Mouse (Mus musculus): ENCODE measurements around the gene Slc5a3. TPM values are rescaled to one million over a fixed set of nuclear protein-coding genes. Genes with fewer than 3 reads are reported as not detected.

Slc5a3 gene
- polyA plus RNA-seq (2015; fragmentation: Nextera tagmentation; extraction: Ambion mirVana), result 7.5 and 9.0 TPM in 2 replicates

DNA sequence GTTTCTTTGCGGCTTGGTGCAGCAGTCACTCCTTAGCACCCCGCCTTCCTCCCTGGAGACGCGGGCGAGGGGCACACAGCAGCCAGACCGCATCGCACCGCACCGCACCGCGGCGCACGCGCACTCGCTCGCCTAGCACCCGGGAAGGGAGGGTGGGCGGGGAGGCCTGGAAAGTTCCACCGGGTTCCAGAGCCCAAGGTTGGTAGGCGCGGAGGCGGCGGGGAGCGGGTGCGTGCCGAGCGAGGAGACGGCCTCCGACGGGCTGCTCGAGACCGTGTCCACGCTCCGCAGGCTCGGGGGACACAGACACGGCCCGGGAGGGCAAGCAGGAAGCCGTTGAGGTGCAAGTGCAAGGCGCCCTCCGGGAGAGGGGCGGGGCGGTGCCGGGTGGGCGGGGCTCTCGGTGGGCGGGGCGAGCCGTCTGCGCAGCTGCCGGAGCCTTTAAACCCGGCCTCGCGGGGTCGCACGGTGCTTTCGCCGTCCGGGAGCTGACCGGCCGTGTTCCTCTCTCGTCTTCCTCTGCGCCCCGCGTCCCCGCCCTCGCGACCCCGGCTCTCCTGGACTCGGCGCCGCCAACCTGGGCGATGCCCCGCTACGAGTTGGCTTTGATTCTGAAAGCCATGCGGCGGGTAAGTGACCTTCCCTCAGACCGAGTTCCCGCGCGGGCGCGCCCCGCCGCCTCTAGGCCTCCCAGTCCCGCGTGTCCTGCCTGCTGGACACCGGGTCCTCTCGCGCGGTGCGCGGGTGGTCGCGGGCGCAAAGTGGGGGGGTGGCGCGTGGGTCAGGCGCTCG, at the start of gene Slc5a3, which contains the start of the genes Mrps6 and Gm49711:
Gene Slc5a3, plus strand, starts transcription at position 471 of the 792 bp plus-strand sequence.
Gene Mrps6, plus strand, starts transcription at position 419 of the 792 bp plus-strand sequence.
Gene Gm49711, plus strand, starts transcription at position 465 of the 792 bp plus-strand sequence.
- WGBS, result 1% methylated on average over 93 of the region's 99 CpGs
- peaks cover 19% of the 10 kb centered on the region for H3K36me3 ChIP-seq
- H3K27ac ChIP-seq, result peak within 1 kb of the TSS; percentile 69; the same call in 1 of the 2 replicates

GRCm38 (mm10) chr16:92009586-92009985, 48.5 kb upstream of the Slc5a3 start:
- ATAC-seq (ENCODE audit: low FRiP score, low read depth), result no peak
- H3K27me3 ChIP-seq, result no peaks in the 10 kb centered on the region
- H3K4me2 ChIP-seq (replicated peaks), result no peak overlapping the region
- no peaks in the 10 kb centered on the region for H3K9me3 ChIP-seq
- H3K36me3 ChIP-seq, result no peaks in the 10 kb centered on the region
- no peak overlapping the region for H3K27ac ChIP-seq
- no peak overlapping the region for H3K9ac ChIP-seq
- no peaks in the 10 kb centered on the region for H3K4me1 ChIP-seq
- H3K4me3 ChIP-seq, result no peak overlapping the region
- WGBS, result 81% methylated on average over 2 of the region's 2 CpGs

More for the DNA sequence above, at the start of gene Slc5a3, which contains the start of the genes Mrps6 and Gm49711:
- Histone ChIP-seq H3K9me3 (peaks cover 14% of the 10 kb centered on the region), H3K27me3 (no peaks in the 10 kb centered on the region), H3K4me1 (peaks cover 22% of the 10 kb centered on the region), H3K4me2 (replicated peaks) (peak within 1 kb of the TSS; percentile 87), H3K9ac (peak within 1 kb of the TSS; percentile 82), H3K4me3 (peak within 1 kb of the TSS; percentile 92)
- ATAC-seq (ENCODE audit: low FRiP score, low read depth), result peak; percentile 92

GRCm38 (mm10) chr16:92016792-92017191, 41.3 kb upstream of the Slc5a3 start:
- no peak for ATAC-seq (ENCODE audit: low FRiP score, low read depth)
- Histone ChIP-seq H3K27me3 (no peaks in the 10 kb centered on the region), H3K9me3 (peaks cover 3% of the 10 kb centered on the region; the same call in 1 of the 2 replicates), H3K27ac (no peak overlapping the region), H3K9ac (no peak overlapping the region), H3K4me2 (replicated peaks) (no peak overlapping the region), H3K36me3 (no peaks in the 10 kb centered on the region), H3K4me1 (peaks cover 6% of the 10 kb centered on the region; the same call in 1 of the 2 replicates), H3K4me3 (no peak overlapping the region)
- 79% methylated on average over 8 of the region's 8 CpGs for WGBS

DNA sequence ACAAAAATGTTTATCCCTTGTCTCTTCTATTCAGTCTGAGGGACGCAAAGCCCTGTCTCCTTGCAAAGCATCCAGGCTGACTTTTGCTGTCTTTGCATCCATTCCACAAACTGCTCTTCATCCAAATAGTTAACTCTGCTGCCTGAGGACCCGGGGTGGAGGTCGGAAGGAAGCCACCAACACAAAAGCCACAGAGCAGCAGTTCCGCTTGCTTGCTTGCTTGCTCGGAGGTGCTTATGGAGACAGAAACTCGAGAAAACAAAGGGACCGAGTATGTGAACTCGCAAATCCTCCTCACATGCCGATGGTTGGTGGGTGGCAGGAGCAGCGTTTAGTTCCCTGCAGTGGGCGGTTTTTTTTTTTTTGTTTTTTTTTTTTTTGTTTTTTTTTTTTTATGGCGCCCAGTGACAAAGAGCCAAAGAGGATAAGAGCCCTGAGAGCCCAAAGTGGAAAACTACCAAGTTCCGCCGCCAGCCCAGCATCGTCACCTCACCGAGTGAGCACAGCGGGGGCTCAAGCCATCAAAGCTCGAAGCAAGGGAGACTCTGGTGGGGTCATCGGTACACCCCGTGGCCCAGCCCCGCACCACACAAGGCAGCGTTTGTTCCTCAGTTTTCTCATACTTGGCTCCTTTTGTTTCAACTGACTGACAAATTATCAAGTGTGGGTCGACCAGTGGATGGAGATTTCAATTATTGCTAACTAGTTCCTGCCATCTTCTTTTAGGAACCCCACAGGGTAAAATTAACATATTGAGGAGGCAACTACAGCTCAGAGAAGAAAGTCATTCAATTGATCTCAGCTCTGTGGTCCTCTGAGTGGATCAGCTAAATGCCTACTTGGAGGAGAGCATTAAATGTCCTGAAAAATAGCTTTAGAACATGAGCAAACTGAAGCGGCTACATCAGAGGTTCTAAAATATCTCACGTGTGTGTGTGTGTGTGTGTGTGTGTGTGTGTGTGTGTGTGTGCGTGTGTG, 38.7 kb upstream of the Slc5a3 start:
- H3K27me3 ChIP-seq, result no peaks in the 10 kb centered on the region
- peak overlapping the region; percentile 62 for H3K4me2 ChIP-seq (replicated peaks)
- H3K4me1 ChIP-seq, result peaks cover 6% of the 10 kb centered on the region; the same call in 1 of the 2 replicates
- peak; percentile 44; the same call in 1 of the 2 replicates for ATAC-seq (ENCODE audit: low FRiP score, low read depth)
- H3K36me3 ChIP-seq, result no peaks in the 10 kb centered on the region
- peak overlapping the region; percentile 62 for H3K9ac ChIP-seq
- 8% methylated on average over 26 of the region's 26 CpGs for WGBS
- peak overlapping the region; percentile 15; the same call in 1 of the 2 replicates for H3K27ac ChIP-seq
- H3K9me3 ChIP-seq, result peaks cover 3% of the 10 kb centered on the region; the same call in 1 of the 2 replicates
- peak overlapping the region; percentile 39 for H3K4me3 ChIP-seq

DNA sequence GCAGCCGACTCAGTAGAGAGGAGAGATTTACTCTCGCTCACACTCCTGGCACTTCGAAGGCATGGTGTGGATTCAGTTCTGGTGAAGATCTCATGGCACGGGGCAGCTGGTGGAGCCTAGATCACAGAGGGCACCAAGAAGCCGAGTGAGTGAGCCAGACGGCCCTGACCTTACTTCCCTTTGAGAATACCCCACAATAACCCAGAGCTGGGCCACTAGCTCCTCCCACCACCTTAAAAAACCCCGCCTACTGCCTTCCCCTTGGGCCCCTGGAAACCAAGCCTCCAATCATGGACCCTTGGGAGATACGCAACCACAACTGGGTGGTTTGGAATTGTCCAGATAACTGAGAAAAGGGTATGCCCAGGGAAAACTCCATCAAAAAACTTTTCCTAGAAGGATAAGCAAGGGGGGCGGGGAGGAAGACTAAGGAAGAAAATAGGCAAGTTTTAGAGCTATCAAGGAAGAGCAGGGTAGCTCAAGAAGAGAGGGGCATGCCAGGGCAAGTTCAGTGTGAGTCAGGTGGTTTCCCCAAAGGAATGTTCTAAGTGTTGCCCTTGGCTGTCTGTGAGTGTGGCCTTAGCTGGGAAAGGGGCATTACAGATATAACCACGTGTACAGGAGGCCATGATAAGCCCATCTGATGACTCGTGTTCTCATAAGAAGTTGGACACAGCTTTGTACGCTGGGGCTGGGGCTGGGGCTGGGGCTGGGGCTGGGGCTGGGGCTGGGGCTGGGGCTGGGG, 36.3 kb upstream of the Slc5a3 start:
- Histone ChIP-seq H3K9me3 (peaks cover 3% of the 10 kb centered on the region; the same call in 1 of the 2 replicates), H3K27ac (no peak overlapping the region), H3K4me2 (replicated peaks) (no peak overlapping the region), H3K27me3 (no peaks in the 10 kb centered on the region), H3K9ac (no peak overlapping the region), H3K36me3 (no peaks in the 10 kb centered on the region), H3K4me1 (peaks cover 6% of the 10 kb centered on the region; the same call in 1 of the 2 replicates), H3K4me3 (no peak overlapping the region)
- no peak for ATAC-seq (ENCODE audit: low FRiP score, low read depth)
- WGBS, result 85% methylated on average over 12 of the region's 12 CpGs

DNA sequence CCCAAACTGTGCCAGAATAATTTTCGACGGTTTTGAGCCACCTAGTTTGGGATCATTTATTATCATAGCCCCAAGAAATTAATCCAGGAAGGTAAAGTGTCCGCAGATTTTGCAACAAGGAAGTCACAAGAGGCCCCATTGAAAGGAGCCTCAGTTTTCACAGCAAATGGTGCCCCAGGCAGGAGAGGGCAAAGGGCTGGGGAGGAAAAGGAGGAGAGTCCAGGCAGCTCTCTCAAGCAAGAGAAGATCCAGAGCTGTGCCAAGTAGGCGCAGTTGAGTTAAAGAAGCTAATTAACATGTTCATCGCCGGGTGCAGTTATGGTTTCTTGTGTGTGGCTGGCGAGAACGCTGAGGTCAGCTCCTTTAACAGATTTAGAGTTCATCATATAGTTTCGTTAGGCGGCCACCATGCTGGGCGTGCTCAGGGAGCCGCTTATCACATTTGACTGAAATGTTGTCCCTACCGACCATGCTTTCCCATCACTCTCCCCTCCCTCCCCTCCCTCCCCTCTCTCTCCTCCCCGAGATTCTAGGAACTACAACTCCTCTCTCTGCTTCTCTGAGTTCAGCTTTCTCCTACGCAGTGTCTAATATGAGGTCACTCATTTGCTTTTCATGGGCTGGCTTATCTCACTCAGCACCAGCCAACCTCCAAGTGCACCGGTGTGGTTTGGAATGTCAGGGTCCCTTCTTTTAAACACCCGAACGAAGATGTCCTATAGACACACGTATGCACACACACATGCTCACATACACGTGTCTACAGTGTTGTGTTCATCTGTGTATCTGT, 35.4 kb upstream of the Slc5a3 start:
- Histone ChIP-seq H3K9me3 (peaks cover 2% of the 10 kb centered on the region; the same call in 1 of the 2 replicates), H3K27ac (no peak overlapping the region), H3K4me1 (peaks cover 6% of the 10 kb centered on the region; the same call in 1 of the 2 replicates), H3K9ac (no peak overlapping the region), H3K4me3 (no peak overlapping the region), H3K36me3 (no peaks in the 10 kb centered on the region), H3K27me3 (no peaks in the 10 kb centered on the region), H3K4me2 (replicated peaks) (no peak overlapping the region)
- WGBS, result 71% methylated on average over 20 of the region's 20 CpGs
- no peak for ATAC-seq (ENCODE audit: low FRiP score, low read depth)

DNA sequence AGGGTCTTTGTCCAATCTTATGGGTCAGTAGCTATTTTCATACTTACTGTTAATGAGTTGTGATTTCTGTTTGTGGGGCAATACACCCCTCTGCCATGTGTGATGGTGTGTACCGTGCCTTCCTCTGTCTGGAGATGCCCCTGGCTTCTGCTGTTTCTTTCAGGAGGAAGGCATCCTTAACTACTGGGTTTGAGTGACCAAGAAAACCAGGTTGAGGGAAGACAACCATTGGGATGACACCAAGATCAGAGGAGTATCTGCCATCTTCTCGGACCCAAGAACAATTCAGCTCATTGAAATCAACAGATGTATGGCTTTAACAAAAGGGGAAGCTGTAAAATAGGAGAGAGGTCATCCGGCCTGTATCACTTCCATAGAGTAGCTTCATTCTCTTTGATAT, 24.8 kb upstream of the Slc5a3 start:
- ATAC-seq (ENCODE audit: low FRiP score, low read depth), result no peak
- Histone ChIP-seq H3K4me1 (0 out of 2 replicates have a peak, but pooled peaks cover under 1% of the 10 kb centered on the region), H3K36me3 (no peaks in the 10 kb centered on the region), H3K27me3 (no peaks in the 10 kb centered on the region), H3K4me3 (no peak overlapping the region), H3K4me2 (replicated peaks) (no peak overlapping the region), H3K27ac (no peak overlapping the region), H3K9ac (no peak overlapping the region), H3K9me3 (no peaks in the 10 kb centered on the region)
- 88% methylated on average over 3 of the region's 3 CpGs for WGBS

DNA sequence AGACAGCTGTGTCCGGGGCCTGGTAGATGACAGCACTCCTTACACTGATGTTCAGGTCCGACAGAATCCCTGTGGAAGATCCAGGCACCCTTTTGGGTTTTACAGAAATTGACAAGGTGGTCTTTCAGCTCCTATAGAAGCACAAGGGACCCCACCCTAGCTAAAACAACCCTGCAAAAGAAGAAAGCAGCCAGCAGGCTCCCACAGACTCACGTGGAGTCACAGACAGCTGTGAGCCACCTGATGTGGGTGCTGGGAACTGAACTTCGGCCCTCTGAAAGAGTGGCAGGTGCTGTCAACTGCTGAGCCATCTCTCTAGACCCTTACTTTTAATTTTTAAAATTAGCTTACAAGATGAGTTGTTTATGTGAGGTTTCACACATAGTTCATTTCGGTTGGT, 23.4 kb upstream of the Slc5a3 start:
- ATAC-seq (ENCODE audit: low FRiP score, low read depth), result no peak
- Histone ChIP-seq H3K4me2 (replicated peaks) (no peak overlapping the region), H3K4me1 (no peaks in the 10 kb centered on the region), H3K9ac (no peak overlapping the region), H3K27me3 (no peaks in the 10 kb centered on the region), H3K36me3 (no peaks in the 10 kb centered on the region), H3K27ac (no peak overlapping the region), H3K4me3 (no peak overlapping the region), H3K9me3 (no peaks in the 10 kb centered on the region)
- 72% methylated on average over 5 of the region's 5 CpGs for WGBS

DNA sequence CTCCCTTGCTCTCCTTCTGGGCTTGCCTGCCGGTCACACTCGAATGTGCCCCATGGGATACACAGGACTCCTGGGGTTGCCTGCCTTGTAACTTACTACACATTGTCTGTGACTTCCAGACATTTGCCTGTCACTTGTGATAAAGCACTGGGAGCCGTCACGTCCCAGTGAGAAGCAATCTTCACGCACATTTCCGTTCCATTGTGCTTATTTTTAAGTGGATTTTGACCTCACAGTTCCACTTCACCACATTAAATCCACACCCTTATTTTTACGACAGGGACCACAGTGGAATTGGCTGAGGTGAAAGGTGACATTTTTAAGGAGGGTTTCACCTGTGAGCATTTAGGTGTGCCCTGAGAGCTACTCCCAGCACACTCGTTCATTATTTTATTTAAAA, 21.4 kb upstream of the Slc5a3 start:
- WGBS, result 58% methylated on average over 8 of the region's 8 CpGs

GRCm38 (mm10) chr16:92037891-92038607, 20.1 kb upstream of the Slc5a3 start:
- Histone ChIP-seq H3K27me3 (no peaks in the 10 kb centered on the region), H3K27ac (no peak overlapping the region), H3K36me3 (no peaks in the 10 kb centered on the region), H3K4me1 (no peaks in the 10 kb centered on the region), H3K9me3 (no peaks in the 10 kb centered on the region), H3K4me2 (replicated peaks) (no peak overlapping the region), H3K9ac (no peak overlapping the region), H3K4me3 (no peak overlapping the region)
- WGBS, result 84% methylated on average over 21 of the region's 21 CpGs
- ATAC-seq (ENCODE audit: low FRiP score, low read depth), result no peak

More for the DNA sequence above, 21.4 kb upstream of the Slc5a3 start:
- H3K36me3 ChIP-seq, result no peaks in the 10 kb centered on the region
- H3K4me3 ChIP-seq, result no peak overlapping the region
- H3K4me1 ChIP-seq, result no peaks in the 10 kb centered on the region
- H3K27me3 ChIP-seq, result no peaks in the 10 kb centered on the region
- no peak overlapping the region for H3K9ac ChIP-seq
- ATAC-seq (ENCODE audit: low FRiP score, low read depth), result no peak
- H3K4me2 ChIP-seq (replicated peaks), result no peak overlapping the region
- no peaks in the 10 kb centered on the region for H3K9me3 ChIP-seq
- no peak overlapping the region for H3K27ac ChIP-seq

Measured in limb, embryonic 13.5 days (tissue).